ENCODE assay signal across 16 mouse cellular contexts in genomic region chr10:89850951-89851350, GRCm38 (mm10). TPM values are rescaled to one million over a fixed set of nuclear protein-coding genes. Genes with fewer than 3 reads are reported as not detected.
"Had no signal": no experiment of that assay in that cellular context is flagged by ENCODE, and none has a peak within 500 bp of the region (broad histone marks: within the 10 kb centered on the region; RNA-seq: fewer than 3 reads in every experiment).

No protein-coding gene starts in this region.

- H3K4me3 ChIP-seq: lung, embryonic 15.5 days; megakaryocyte, embryonic 14.5 days; midbrain, embryonic 13.5 days; midbrain, embryonic 15.5 days; neural tube, embryonic 12.5 days; stomach, embryonic 15.5 days had no signal

- H3K9ac ChIP-seq: lung, embryonic 15.5 days; midbrain, embryonic 13.5 days; midbrain, embryonic 15.5 days; neural tube, embryonic 12.5 days; stomach, embryonic 15.5 days had no signal

- H3K9me3 ChIP-seq: lung, embryonic 15.5 days; midbrain, embryonic 13.5 days; neural tube, embryonic 12.5 days; stomach, embryonic 15.5 days had no signal

- H3K27ac ChIP-seq: lung, embryonic 15.5 days; macrophage; midbrain, embryonic 13.5 days; midbrain, embryonic 15.5 days; neural tube, embryonic 12.5 days; stomach, embryonic 15.5 days; stomach, postnatal 0 days had no signal

- DNase-seq: lung, postnatal 14 days; lung, postnatal 36 days; right cerebral cortex, postnatal 14 days; thymus, adult 2 months; thymus, postnatal 25 days; thymus, postnatal 4 days had no signal

- H3K27me3 ChIP-seq: lung, embryonic 15.5 days; megakaryocyte, embryonic 14.5 days; midbrain, embryonic 13.5 days; midbrain, embryonic 15.5 days; neural tube, embryonic 12.5 days; stomach, embryonic 15.5 days had no signal

- ATAC-seq: lung, postnatal 0 days; midbrain, embryonic 13.5 days; midbrain, embryonic 15.5 days had no signal

- H3K4me1 ChIP-seq: lung, embryonic 15.5 days; megakaryocyte, embryonic 14.5 days; midbrain, embryonic 13.5 days; midbrain, embryonic 15.5 days; neural tube, embryonic 12.5 days; stomach, embryonic 15.5 days had no signal

- H3K36me3 ChIP-seq: lung, embryonic 15.5 days; midbrain, embryonic 13.5 days; midbrain, embryonic 15.5 days; neural tube, embryonic 12.5 days; stomach, embryonic 15.5 days had no signal

- H3K4me2 ChIP-seq: lung, embryonic 15.5 days; midbrain, embryonic 11.5 days; midbrain, embryonic 13.5 days; midbrain, embryonic 15.5 days; neural tube, embryonic 12.5 days; stomach, embryonic 15.5 days had no signal

RNA-seq across cellular contexts. Expression of gene Anks1b, which starts 22.4 kb away (rescaled TPM):
- polyA plus RNA-seq: macrophage had no signal
